Mouse (Mus musculus): ENCODE data around the gene Ruvbl1. TPM values are rescaled to one million over a fixed set of nuclear protein-coding genes. Genes with fewer than 3 reads are reported as not detected.

Gene Ruvbl1
- polyA plus RNA-seq, 1 experiment from 2014 or later, result 30.6 TPM

- Histone ChIP-seq H3K9ac (ENCODE audit: low read depth, low read length) (no peak overlapping the region), H3K9me3 (ENCODE audit: control insufficient read depth) (no peaks in the 10 kb centered on the region), H3K27ac (ENCODE audit: low read depth, low read length) (no peak overlapping the region), H3K36me3 (ENCODE audit: control insufficient read depth, insufficient read depth) (peaks cover 38% of the 10 kb centered on the region), H3K4me1 (replicated peaks; ENCODE audit: control insufficient read depth, insufficient read depth, low read length) (no peaks in the 10 kb centered on the region; the same call in 1 of the 2 replicates), H3K4me2 (replicated peaks; ENCODE audit: low read depth) (no peak overlapping the region), H3K27me3 (replicated peaks; ENCODE audit: control insufficient read depth, insufficient read depth, low read length) (no peaks in the 10 kb centered on the region), H3K4me3 (ENCODE audit: low read depth, low read length) (no peak overlapping the region)
- no peak for TF ChIP-seq CTCF (IDR thresholded peaks at IDR 0.05; ENCODE audit: low read depth)
- no peak for ATAC-seq
- WGBS, result 69% methylated on average over 6 of the region's 6 CpGs
Observed at GRCm38 (mm10) chr6:88469878-88470277, 4.7 kb downstream of the Ruvbl1 start.

- WGBS, result 54% methylated on average over 6 of the region's 6 CpGs
- no peak for ATAC-seq
Observed at GRCm38 (mm10) chr6:88480421-88480820, 15.2 kb downstream of the Ruvbl1 start.

GRCm38 (mm10) chr6:88483111-88483510 is 17.9 kb downstream of the Ruvbl1 start:
- H3K36me3 ChIP-seq (ENCODE audit: control insufficient read depth, insufficient read depth), result peaks cover 84% of the 10 kb centered on the region

More at GRCm38 (mm10) chr6:88480421-88480820, 15.2 kb downstream of the Ruvbl1 start:
- H3K9ac ChIP-seq (ENCODE audit: low read depth, low read length), result no peak overlapping the region
- no peak for TF ChIP-seq CTCF (IDR thresholded peaks at IDR 0.05; ENCODE audit: low read depth)
- H3K4me1 ChIP-seq (replicated peaks; ENCODE audit: control insufficient read depth, insufficient read depth, low read length), result no peaks in the 10 kb centered on the region
- no peak overlapping the region for H3K4me3 ChIP-seq (ENCODE audit: low read depth, low read length)
- peaks cover 75% of the 10 kb centered on the region for H3K36me3 ChIP-seq (ENCODE audit: control insufficient read depth, insufficient read depth)
- H3K4me2 ChIP-seq (replicated peaks; ENCODE audit: low read depth), result no peak overlapping the region
- no peak overlapping the region for H3K27ac ChIP-seq (ENCODE audit: low read depth, low read length)
- H3K9me3 ChIP-seq (ENCODE audit: control insufficient read depth), result no peaks in the 10 kb centered on the region
- H3K27me3 ChIP-seq (replicated peaks; ENCODE audit: control insufficient read depth, insufficient read depth, low read length), result no peaks in the 10 kb centered on the region

DNA sequence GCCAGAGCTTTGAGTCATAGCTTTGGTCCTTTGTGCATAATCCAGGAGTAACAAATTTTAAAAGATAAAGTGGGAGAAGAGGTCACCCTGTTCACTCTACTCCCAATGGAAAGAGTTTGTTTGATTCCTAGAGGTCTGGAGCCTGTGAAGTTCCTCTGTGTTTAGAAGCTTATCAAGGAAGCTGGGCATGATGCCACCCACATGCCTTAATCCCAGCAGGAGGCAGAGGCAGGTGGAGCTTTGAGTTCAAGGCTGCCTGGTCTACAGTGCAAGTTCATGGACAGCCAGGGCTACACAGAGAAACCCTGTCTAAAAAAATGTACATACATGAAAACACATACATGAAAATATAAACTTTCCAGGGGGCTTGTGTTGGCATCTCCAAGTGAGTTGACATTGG is 18.7 kb downstream of the Ruvbl1 start:
- no peaks in the 10 kb centered on the region for H3K27me3 ChIP-seq (replicated peaks; ENCODE audit: control insufficient read depth, insufficient read depth, low read length)
- peaks cover 80% of the 10 kb centered on the region for H3K36me3 ChIP-seq (ENCODE audit: control insufficient read depth, insufficient read depth)

More at GRCm38 (mm10) chr6:88483111-88483510, 17.9 kb downstream of the Ruvbl1 start:
- Histone ChIP-seq H3K27me3 (replicated peaks; ENCODE audit: control insufficient read depth, insufficient read depth, low read length) (no peaks in the 10 kb centered on the region), H3K4me1 (replicated peaks; ENCODE audit: control insufficient read depth, insufficient read depth, low read length) (no peaks in the 10 kb centered on the region), H3K9me3 (ENCODE audit: control insufficient read depth) (no peaks in the 10 kb centered on the region), H3K9ac (ENCODE audit: low read depth, low read length) (no peak overlapping the region), H3K4me2 (replicated peaks; ENCODE audit: low read depth) (no peak overlapping the region), H3K27ac (ENCODE audit: low read depth, low read length) (no peak overlapping the region), H3K4me3 (ENCODE audit: low read depth, low read length) (no peak overlapping the region)
- TF ChIP-seq CTCF (IDR thresholded peaks at IDR 0.05; ENCODE audit: low read depth), result no peak
- 79% methylated on average over 7 of the region's 7 CpGs for WGBS
- ATAC-seq, result no peak

DNA sequence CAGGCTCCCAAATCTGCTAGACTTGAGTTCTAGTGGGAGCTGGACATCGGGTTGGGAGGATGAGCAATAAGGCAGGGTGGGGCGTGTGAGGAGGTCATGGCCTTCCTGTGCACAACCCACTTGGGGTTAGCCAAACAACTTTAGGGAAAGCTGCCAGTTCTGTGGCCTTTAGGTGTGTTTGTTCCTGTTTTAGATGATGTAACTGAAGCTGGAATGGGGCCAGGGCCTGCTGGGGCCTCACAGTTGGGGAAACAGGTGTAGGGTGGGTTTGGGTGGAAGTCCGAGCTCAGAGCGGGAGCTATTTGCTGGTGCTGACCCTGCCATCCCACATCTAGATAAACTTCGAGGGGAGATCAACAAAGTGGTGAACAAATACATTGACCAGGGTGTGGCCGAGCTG is 20.2 kb downstream of the Ruvbl1 start:
- Histone ChIP-seq H3K9ac (ENCODE audit: low read depth, low read length) (no peak overlapping the region), H3K4me2 (replicated peaks; ENCODE audit: low read depth) (no peak overlapping the region), H3K4me3 (ENCODE audit: low read depth, low read length) (no peak overlapping the region), H3K27ac (ENCODE audit: low read depth, low read length) (no peak overlapping the region), H3K4me1 (replicated peaks; ENCODE audit: control insufficient read depth, insufficient read depth, low read length) (no peaks in the 10 kb centered on the region), H3K9me3 (ENCODE audit: control insufficient read depth) (no peaks in the 10 kb centered on the region), H3K36me3 (ENCODE audit: control insufficient read depth, insufficient read depth) (peaks cover 68% of the 10 kb centered on the region), H3K27me3 (replicated peaks; ENCODE audit: control insufficient read depth, insufficient read depth, low read length) (no peaks in the 10 kb centered on the region)
- TF ChIP-seq CTCF (IDR thresholded peaks at IDR 0.05; ENCODE audit: low read depth), result no peak
- 65% methylated on average over 6 of the region's 6 CpGs for WGBS
- no peak for ATAC-seq

More for the DNA sequence above, 18.7 kb downstream of the Ruvbl1 start:
- H3K4me2 ChIP-seq (replicated peaks; ENCODE audit: low read depth), result no peak overlapping the region
- H3K9me3 ChIP-seq (ENCODE audit: control insufficient read depth), result no peaks in the 10 kb centered on the region
- H3K27ac ChIP-seq (ENCODE audit: low read depth, low read length), result no peak overlapping the region; the same call in 1 of the 2 replicates
- no peak for TF ChIP-seq CTCF (IDR thresholded peaks at IDR 0.05; ENCODE audit: low read depth)
- H3K4me1 ChIP-seq (replicated peaks; ENCODE audit: control insufficient read depth, insufficient read depth, low read length), result no peaks in the 10 kb centered on the region
- H3K9ac ChIP-seq (ENCODE audit: low read depth, low read length), result no peak overlapping the region
- no peak overlapping the region for H3K4me3 ChIP-seq (ENCODE audit: low read depth, low read length)
- ATAC-seq, result no peak

- no peak overlapping the region for H3K9ac ChIP-seq (ENCODE audit: low read depth, low read length)
- WGBS, result 85% methylated on average over 8 of the region's 8 CpGs
- H3K4me2 ChIP-seq (replicated peaks; ENCODE audit: low read depth), result no peak overlapping the region
- peaks cover 63% of the 10 kb centered on the region for H3K36me3 ChIP-seq (ENCODE audit: control insufficient read depth, insufficient read depth)
- H3K27ac ChIP-seq (ENCODE audit: low read depth, low read length), result 0 out of 2 replicates have a peak overlapping the region, but pooled peaks have one; percentile 7
- no peak overlapping the region for H3K4me3 ChIP-seq (ENCODE audit: low read depth, low read length)
- H3K27me3 ChIP-seq (replicated peaks; ENCODE audit: control insufficient read depth, insufficient read depth, low read length), result no peaks in the 10 kb centered on the region
- no peaks in the 10 kb centered on the region for H3K4me1 ChIP-seq (replicated peaks; ENCODE audit: control insufficient read depth, insufficient read depth, low read length)
- peak; percentile 69 for TF ChIP-seq CTCF (IDR thresholded peaks at IDR 0.05; ENCODE audit: low read depth)
- H3K9me3 ChIP-seq (ENCODE audit: control insufficient read depth), result no peaks in the 10 kb centered on the region
- no peak for ATAC-seq
Observed at GRCm38 (mm10) chr6:88486893-88487292, 21.7 kb downstream of the Ruvbl1 start.

GRCm38 (mm10) chr6:88489026-88489425 is 23.8 kb downstream of the Ruvbl1 start:
- WGBS, result 85% methylated on average over 7 of the region's 7 CpGs
- H3K27ac ChIP-seq (ENCODE audit: low read depth, low read length), result no peak overlapping the region
- H3K27me3 ChIP-seq (replicated peaks; ENCODE audit: control insufficient read depth, insufficient read depth, low read length), result no peaks in the 10 kb centered on the region
- H3K4me1 ChIP-seq (replicated peaks; ENCODE audit: control insufficient read depth, insufficient read depth, low read length), result no peaks in the 10 kb centered on the region
- ATAC-seq, result no peak
- TF ChIP-seq CTCF (IDR thresholded peaks at IDR 0.05; ENCODE audit: low read depth), result no peak
- H3K9ac ChIP-seq (ENCODE audit: low read depth, low read length), result no peak overlapping the region
- no peak overlapping the region for H3K4me3 ChIP-seq (ENCODE audit: low read depth, low read length)
- H3K9me3 ChIP-seq (ENCODE audit: control insufficient read depth), result no peaks in the 10 kb centered on the region
- no peak overlapping the region for H3K4me2 ChIP-seq (replicated peaks; ENCODE audit: low read depth)
- peaks cover 49% of the 10 kb centered on the region for H3K36me3 ChIP-seq (ENCODE audit: control insufficient read depth, insufficient read depth)

Data from intestine, postnatal 0 days (tissue).